Mouse (Mus musculus) liver, embryonic 12.5 days (tissue): ENCODE measurements around the gene Nhsl1. TPM values are rescaled to one million over a fixed set of nuclear protein-coding genes. Genes with fewer than 3 reads are reported as not detected.

Experiments used
- ATAC-seq: fragments of 200-750 bp; cut with Nextera tagmentation; 2 replicates; pipeline ENCODE4 v1.8.0; 2017; ENCODE audit warnings: moderate number of reproducible peaks, mild to moderate bottlenecking, moderate library complexity
- H3K27ac ChIP-seq: fragments of 300-500 bp; sonication (generic); 2 replicates; pipeline ENCODE4 v1.5.1; 2016; ENCODE audit warnings: mild to moderate bottlenecking
- H3K27me3 ChIP-seq: fragments of 300-500 bp; sonication (generic); replicated peaks from 2 replicates; pipeline ENCODE4 v1.6.1; 2016; ENCODE audit warnings: mild to moderate bottlenecking, moderate library complexity
- H3K36me3 ChIP-seq: fragments of 300-500 bp; sonication (generic); 2 replicates; pipeline ENCODE4 v1.6.1; 2016; ENCODE audit warnings: mild to moderate bottlenecking, moderate library complexity
- H3K4me1 ChIP-seq: fragments of 300-500 bp; sonication (generic); 2 replicates; pipeline ENCODE4 v1.6.1; 2016
- H3K4me2 ChIP-seq: fragments of 300-500 bp; sonication (generic); 2 replicates; pipeline ENCODE4 v1.6.1; 2016; ENCODE audit warnings: mild to moderate bottlenecking, moderate library complexity
- H3K4me3 ChIP-seq: fragments of 300-500 bp; sonication (generic); 2 replicates; pipeline ENCODE4 v1.5.1; 2016; ENCODE audit warnings: mild to moderate bottlenecking, moderate library complexity
- H3K9ac ChIP-seq: fragments of 300-500 bp; sonication (generic); 2 replicates; pipeline ENCODE4 v1.6.1; 2016; ENCODE audit warnings: mild to moderate bottlenecking, moderate library complexity
- H3K9me3 ChIP-seq: fragments of 300-500 bp; sonication (generic); replicated peaks from 2 replicates; pipeline ENCODE4 v1.6.1; 2016; ENCODE audit warnings: mild to moderate bottlenecking, moderate library complexity
- WGBS: fragments of 180-500 bp; shearing (Covaris S2); methylation state at CpG from one replicate; pipeline ENCODE4 v1.1.7; 2016; ENCODE audit not compliant: insufficient replicate concordance; 5-methylcytosine and 5-hydroxymethylcytosine counted together
- polyA plus RNA-seq: library from polyadenylated mRNA; unstranded; fragments of >200 nt; fragmentation: Nextera tagmentation; extraction: Ambion mirVana; gene quantifications from 2 replicates; pipeline ENCODE4 v1.2.1, GENCODE M21; 2016

Nhsl1 gene
- polyA plus RNA-seq, 1 experiment from 2014 or later, result 0.97 TPM

DNA sequence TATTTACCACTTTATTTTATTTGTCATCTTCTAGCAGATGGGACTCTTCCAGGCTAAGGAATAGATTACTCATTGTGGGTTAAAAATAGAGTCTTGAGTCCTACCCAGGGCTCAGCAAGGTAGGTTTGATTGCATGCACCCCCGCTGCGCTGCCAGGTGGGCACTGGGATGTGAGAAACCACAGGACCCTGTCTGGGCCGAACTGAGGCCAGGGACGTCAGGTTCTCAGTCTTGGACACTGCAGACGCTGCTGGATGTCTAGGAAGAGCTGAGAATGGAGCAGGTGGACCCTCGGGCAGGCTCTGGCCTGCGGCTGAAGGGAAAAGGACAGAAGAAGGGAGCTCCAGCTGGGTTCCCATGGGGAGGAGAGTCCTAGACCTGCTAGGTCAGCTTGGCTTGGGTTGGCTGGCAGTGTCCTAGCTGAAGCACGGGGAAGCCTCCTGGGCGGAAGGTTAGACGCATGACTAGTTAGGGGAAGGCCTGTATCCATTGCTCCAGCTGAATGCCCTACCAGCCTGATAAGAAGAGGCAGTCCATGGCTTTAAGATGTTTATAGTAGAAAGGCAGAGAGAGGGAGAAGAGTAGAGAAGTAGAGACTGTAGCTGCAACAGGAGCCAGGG is 136.6 kb downstream of the Nhsl1 start:
- Histone ChIP-seq H3K9me3 (no peaks in the 10 kb centered on the region), H3K36me3 (no peaks in the 10 kb centered on the region), H3K4me2 (no peak overlapping the region), H3K27ac (no peak overlapping the region), H3K4me1 (peaks cover 28% of the 10 kb centered on the region), H3K27me3 (no peaks in the 10 kb centered on the region), H3K9ac (no peak overlapping the region), H3K4me3 (no peak overlapping the region)
- ATAC-seq, result no peak
- WGBS, result 80% methylated on average over 10 of the region's 10 CpGs

DNA sequence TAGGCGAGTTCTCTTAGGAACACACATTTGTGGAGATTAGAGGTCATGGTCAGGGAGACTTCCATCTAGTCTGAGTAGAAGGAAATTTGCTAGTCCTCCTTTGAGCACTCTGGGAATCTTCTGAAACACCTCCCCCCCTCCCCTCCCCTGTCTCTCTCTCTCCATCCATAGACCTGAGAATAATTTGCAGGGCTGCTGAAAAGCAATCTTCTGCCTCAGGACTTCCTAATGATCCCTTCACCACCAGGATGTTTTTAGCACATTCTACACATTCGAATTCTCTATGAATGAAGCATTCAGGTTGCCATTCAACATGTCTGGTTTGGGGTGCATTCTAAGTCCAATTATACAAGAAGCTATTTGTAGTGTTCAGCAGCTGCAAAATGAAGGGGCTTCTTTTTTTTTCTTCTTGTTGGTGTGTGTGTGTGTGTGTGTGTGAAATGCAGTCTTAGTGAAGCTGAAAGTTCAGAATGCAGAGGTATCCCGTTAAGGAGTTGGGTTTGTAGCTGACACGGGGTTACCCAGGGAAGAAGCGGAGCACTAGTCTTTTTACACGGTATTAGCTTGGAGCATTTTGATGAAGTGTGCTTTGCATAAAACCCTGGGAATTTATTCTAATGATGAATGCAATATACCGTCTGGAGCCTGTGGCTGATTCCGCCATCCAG is 139.2 kb downstream of the Nhsl1 start:
- Histone ChIP-seq H3K27ac (no peak overlapping the region), H3K4me3 (no peak overlapping the region), H3K36me3 (no peaks in the 10 kb centered on the region), H3K9ac (no peak overlapping the region), H3K9me3 (no peaks in the 10 kb centered on the region), H3K27me3 (no peaks in the 10 kb centered on the region), H3K4me2 (no peak overlapping the region), H3K4me1 (peaks cover 29% of the 10 kb centered on the region)
- ATAC-seq, result no peak
- WGBS, result 66% methylated on average over 8 of the region's 8 CpGs

- Histone ChIP-seq H3K9ac (no peak overlapping the region), H3K4me1 (0 out of 2 replicates have a peak, but pooled peaks cover 5% of the 10 kb centered on the region), H3K9me3 (no peaks in the 10 kb centered on the region), H3K4me3 (no peak overlapping the region), H3K27me3 (no peaks in the 10 kb centered on the region), H3K27ac (no peak overlapping the region), H3K36me3 (no peaks in the 10 kb centered on the region), H3K4me2 (no peak overlapping the region)
- WGBS, result 88% methylated on average over 13 of the region's 13 CpGs
- ATAC-seq, result no peak
Measured at GRCm38 (mm10) chr10:18461336-18461735, 142.6 kb downstream of the Nhsl1 start.

DNA sequence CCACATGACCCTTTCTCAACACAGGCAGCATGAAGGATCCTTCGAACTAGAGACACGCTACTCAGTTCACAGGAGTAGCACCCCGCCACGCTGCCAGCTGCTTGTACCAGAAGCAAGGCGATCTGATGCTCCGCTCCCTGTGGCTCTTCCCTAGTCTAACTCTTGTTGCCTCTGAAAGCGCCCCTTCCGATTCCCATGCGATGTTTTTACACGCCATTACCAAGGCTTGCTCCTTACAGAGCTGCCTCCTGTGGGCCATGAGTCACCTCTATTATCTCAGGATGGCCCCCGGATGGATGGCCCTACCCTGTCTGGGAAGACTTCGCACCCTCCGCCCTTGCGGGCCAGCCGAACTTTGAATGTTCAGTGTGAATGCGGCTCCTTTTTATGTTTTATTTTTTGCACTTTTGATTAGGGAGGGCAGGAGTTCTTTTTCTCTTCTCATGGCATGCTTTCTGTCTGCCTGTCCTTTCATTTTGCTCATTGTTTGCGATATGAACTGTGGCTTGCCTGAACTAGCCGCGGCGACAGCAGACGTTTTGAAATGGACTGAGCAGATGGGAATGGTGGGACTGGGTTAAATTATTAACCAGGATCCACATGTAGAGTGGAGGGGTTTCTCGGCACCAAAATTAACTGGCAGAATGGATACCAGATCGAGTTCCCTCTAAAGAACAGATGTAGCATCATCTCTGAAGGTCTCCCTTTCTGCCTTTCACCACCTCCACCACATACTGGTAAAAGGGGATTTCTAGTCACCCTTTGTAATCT is 144.5 kb downstream of the Nhsl1 start:
- Histone ChIP-seq H3K4me3 (no peak overlapping the region), H3K36me3 (no peaks in the 10 kb centered on the region), H3K4me1 (0 out of 2 replicates have a peak, but pooled peaks cover 5% of the 10 kb centered on the region), H3K9me3 (no peaks in the 10 kb centered on the region), H3K27me3 (no peaks in the 10 kb centered on the region), H3K27ac (no peak overlapping the region), H3K4me2 (peak overlapping the region; percentile 35), H3K9ac (no peak overlapping the region)
- 68% methylated on average over 23 of the region's 23 CpGs for WGBS
- ATAC-seq, result no peak

DNA sequence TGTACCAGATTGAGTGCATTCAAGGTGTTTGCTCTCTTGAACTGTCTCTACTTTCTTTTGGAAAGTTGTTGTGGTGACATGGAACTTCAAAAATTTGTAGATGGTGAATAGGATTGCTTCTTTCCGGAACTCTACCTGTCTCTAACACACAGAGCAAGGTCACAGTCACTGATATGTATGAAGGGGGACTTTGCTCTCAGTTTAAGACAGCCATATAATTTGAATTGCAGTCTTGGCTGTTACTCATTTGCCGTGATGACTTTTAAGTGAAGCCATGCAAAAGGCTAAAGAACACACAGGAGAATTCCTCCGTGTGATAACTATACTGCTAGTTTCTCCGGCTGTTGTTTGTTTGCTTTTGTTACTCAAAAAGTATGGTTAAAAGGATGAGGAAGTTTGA is 149.6 kb downstream of the Nhsl1 start:
- Histone ChIP-seq H3K4me3 (no peak overlapping the region), H3K9me3 (no peaks in the 10 kb centered on the region), H3K4me1 (peaks cover 9% of the 10 kb centered on the region; the same call in 1 of the 2 replicates), H3K27ac (no peak overlapping the region), H3K9ac (no peak overlapping the region), H3K36me3 (no peaks in the 10 kb centered on the region), H3K4me2 (no peak overlapping the region), H3K27me3 (no peaks in the 10 kb centered on the region)
- 55% methylated on average over 4 of the region's 4 CpGs for WGBS
- no peak for ATAC-seq

GRCm38 (mm10) chr10:18469279-18470135 is 150.7 kb downstream of the Nhsl1 start:
- H3K4me2 ChIP-seq, result peak overlapping the region; percentile 41
- no peak overlapping the region for H3K4me3 ChIP-seq
- H3K4me1 ChIP-seq, result peaks cover 9% of the 10 kb centered on the region; the same call in 1 of the 2 replicates
- ATAC-seq, result no peak; the same call in 1 of the 2 replicates
- no peaks in the 10 kb centered on the region for H3K27me3 ChIP-seq
- 4% methylated on average over 17 of the region's 17 CpGs for WGBS
- H3K9me3 ChIP-seq, result no peaks in the 10 kb centered on the region
- H3K27ac ChIP-seq, result no peak overlapping the region
- H3K36me3 ChIP-seq, result no peaks in the 10 kb centered on the region
- no peak overlapping the region for H3K9ac ChIP-seq

DNA sequence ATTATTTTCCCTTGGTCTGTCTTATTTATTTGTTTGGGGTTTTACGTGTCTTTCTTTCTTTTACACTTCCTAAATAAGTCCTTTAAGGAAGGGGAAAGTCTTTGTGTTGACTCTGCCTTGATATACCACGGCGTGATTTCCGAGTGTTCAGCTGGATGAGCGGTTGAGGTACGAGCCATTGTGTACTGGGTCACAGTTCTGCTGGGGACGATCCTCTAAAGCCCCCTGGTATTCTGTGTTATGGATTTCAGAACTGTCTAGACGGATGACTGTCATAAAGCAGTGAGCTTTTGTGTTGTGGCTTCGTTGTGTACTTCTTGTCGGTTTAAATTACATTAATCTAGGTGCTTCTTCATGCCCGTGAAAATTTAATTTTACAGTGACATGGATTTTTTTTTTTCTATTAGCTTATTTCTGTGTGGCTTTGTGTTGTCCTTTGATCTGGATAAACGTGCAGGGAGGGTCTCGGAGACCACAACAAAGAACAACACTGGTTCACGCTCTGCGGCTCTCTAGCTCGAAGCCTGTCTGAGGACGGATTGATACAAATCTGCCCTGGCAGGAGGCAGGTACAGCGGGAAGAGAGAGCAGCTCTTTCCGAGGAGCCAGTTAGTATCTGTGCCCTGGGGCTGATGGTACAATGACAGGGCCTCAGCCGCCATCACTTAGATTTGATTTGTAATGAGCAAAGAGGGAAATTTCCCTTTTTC is 151.7 kb downstream of the Nhsl1 start:
- H3K4me2 ChIP-seq, result no peak overlapping the region
- no peaks in the 10 kb centered on the region for H3K27me3 ChIP-seq
- no peak overlapping the region for H3K9ac ChIP-seq
- peaks cover 9% of the 10 kb centered on the region; the same call in 1 of the 2 replicates for H3K4me1 ChIP-seq
- H3K4me3 ChIP-seq, result no peak overlapping the region
- no peaks in the 10 kb centered on the region for H3K9me3 ChIP-seq
- no peaks in the 10 kb centered on the region for H3K36me3 ChIP-seq
- 62% methylated on average over 20 of the region's 20 CpGs for WGBS
- no peak overlapping the region for H3K27ac ChIP-seq
- no peak for ATAC-seq

DNA sequence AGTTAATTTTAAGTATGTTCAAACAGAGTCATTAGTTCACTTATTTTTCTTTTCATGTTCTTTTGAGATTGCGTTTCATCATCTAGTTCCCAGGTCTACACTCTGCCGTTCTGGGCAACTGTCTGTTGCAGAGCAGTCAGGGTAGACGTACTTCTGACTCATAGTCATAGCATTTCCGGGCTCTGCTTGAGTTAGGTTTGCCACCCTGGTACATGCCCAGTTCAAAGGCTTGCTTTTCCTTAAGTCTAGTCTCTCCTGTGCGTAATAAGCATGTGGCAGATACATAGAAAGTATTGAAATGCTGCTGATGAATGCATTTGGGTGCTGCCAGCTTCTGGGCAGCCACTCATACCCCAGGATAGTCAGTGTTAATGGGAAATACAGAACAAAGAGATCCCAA is 152.9 kb downstream of the Nhsl1 start:
- 82% methylated on average over 5 of the region's 5 CpGs for WGBS
- no peaks in the 10 kb centered on the region for H3K27me3 ChIP-seq
- ATAC-seq, result no peak
- no peak overlapping the region for H3K9ac ChIP-seq
- H3K4me3 ChIP-seq, result no peak overlapping the region
- H3K27ac ChIP-seq, result no peak overlapping the region
- H3K4me2 ChIP-seq, result no peak overlapping the region
- no peaks in the 10 kb centered on the region for H3K9me3 ChIP-seq
- no peaks in the 10 kb centered on the region for H3K36me3 ChIP-seq
- peaks cover 9% of the 10 kb centered on the region; the same call in 1 of the 2 replicates for H3K4me1 ChIP-seq

DNA sequence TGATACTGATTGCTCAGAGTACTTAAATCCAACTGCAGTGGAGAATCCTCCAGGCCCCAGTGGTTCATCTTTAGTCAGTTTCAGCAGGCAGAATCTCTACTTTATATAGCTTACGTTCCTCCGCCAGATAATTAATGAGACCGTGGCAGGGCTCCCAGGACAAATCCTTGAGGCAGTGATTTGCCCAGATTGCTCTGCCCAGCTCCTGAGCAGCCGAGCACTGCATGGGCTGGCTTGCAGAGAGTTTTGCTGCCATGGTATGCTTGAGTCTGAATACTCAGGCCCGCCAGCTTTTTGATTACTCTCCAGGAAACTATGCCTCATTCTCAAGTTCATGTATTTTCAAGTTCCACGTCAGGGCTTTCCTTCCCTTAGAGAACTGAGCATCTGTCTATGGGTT is 156.3 kb downstream of the Nhsl1 start:
- 69% methylated on average over 6 of the region's 6 CpGs for WGBS
- Histone ChIP-seq H3K9ac (no peak overlapping the region), H3K9me3 (no peaks in the 10 kb centered on the region), H3K27me3 (no peaks in the 10 kb centered on the region), H3K4me1 (no peaks in the 10 kb centered on the region), H3K4me3 (no peak overlapping the region), H3K36me3 (no peaks in the 10 kb centered on the region), H3K4me2 (no peak overlapping the region), H3K27ac (no peak overlapping the region)
- no peak for ATAC-seq

GRCm38 (mm10) chr10:18478294-18478693 is 159.5 kb downstream of the Nhsl1 start:
- Histone ChIP-seq H3K36me3 (no peaks in the 10 kb centered on the region), H3K27ac (no peak overlapping the region), H3K9ac (no peak overlapping the region), H3K9me3 (no peaks in the 10 kb centered on the region), H3K27me3 (no peaks in the 10 kb centered on the region), H3K4me2 (no peak overlapping the region), H3K4me1 (peaks cover 6% of the 10 kb centered on the region; the same call in 1 of the 2 replicates), H3K4me3 (no peak overlapping the region)
- WGBS, result 74% methylated on average over 4 of the region's 4 CpGs
- no peak for ATAC-seq

DNA sequence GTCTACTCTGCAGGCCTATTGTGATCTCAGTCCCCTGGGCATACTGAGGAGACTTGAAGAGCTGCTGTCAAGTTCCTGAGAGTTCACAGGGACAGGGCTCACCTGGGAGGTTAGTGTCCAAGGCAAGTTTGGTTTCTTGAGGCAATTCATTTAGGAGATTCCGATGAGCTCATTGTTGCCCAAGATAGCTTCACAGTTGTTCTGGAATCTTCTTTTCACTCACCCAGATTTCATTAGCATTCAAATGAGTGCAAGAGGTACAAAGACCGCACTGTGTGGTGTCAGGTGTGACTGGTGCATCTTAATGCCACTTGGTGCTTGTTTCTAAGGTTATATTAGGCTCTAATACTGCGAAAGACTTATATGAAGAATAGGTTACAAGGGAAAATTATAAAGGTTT is 160.5 kb downstream of the Nhsl1 start:
- no peak overlapping the region for H3K4me2 ChIP-seq
- H3K27ac ChIP-seq, result no peak overlapping the region
- WGBS, result 71% methylated on average over 3 of the region's 3 CpGs
- H3K4me1 ChIP-seq, result peaks cover 6% of the 10 kb centered on the region; the same call in 1 of the 2 replicates
- no peaks in the 10 kb centered on the region for H3K9me3 ChIP-seq
- H3K9ac ChIP-seq, result no peak overlapping the region
- no peak overlapping the region for H3K4me3 ChIP-seq
- no peaks in the 10 kb centered on the region for H3K27me3 ChIP-seq
- no peaks in the 10 kb centered on the region for H3K36me3 ChIP-seq
- ATAC-seq, result no peak
